Mouse (Mus musculus) c-Kit-positive CD71-positive TER-119-positive erythroid progenitor cells, embryonic 14.5 days (primary cell): ENCODE results near the gene Ranbp9.
A peak's percentile ranks its signal among the peaks of the same experiment; 100 is the strongest.

Experiments
- DNase-seq: peaks from one replicate; pipeline ENCODE4 v3.0.0-alpha.2; 2013; ENCODE audit warnings: low spot score

Gene Ranbp9

DNA sequence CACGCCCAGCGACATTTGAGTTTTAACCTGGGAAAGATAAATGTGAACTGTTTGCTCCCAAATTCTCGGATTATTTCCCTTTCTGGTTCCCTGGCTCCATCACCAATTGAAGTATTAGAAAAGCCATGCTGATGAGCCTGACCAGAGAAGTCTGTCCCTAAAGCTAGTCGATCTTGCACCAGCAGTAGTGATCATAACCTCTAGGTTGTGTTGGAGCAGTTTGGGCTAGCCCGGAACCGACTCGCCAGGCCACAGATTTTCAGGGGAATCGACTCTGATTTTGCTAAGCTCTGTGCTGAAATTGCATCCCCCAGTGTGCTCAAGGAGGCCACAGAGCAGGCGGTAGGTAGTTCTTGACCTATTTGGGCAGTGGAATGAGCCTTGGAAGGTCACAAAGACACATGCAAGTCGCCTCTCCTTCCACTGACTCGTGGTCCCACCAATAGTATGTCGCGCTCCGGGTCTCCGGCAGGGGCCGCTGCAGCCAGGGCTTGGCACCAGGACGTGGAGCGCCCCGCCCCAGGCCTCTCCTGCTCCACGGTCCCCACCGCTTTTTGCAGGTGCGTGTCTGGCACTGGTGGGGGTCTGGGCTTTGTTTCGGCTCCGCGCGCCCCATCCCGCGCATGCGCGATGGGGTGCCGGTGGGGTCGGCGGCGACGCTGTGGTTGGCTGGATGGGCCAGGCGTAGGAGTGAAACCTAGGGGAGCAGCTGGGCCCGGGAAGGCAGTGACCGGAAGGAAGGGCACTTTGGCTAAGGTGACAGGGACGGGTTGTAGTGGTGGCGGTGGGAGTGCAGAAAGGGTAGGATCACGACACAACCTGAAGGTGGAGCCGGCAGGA is 115.9 kb downstream of the Ranbp9 start, which contains the start of gene Sirt5:
Gene Sirt5 (plus strand): TSS at position 512 of the 840 bp plus-strand sequence.
- peak; percentile 62 for DNase-seq

DNA sequence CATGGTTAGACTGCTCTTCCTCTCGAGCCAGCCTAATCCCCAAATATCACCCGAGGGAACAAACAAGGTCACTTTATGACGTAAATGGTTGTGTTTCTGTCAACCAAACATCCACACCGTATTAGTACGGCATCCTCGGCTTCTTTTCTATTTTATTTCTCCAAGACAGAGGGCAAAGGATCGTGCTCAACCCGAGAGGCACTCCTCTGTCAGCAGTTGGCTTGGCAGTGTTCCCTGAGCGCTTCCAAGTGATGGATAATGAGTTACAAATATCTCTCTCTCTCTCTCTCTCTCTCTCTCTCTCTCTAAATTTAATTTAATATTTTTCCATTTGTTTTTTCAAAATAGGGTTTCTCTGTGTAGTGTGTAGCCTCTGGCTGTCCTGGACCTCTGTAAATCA is 118.7 kb downstream of the Ranbp9 start:
- no peak for DNase-seq

DNA sequence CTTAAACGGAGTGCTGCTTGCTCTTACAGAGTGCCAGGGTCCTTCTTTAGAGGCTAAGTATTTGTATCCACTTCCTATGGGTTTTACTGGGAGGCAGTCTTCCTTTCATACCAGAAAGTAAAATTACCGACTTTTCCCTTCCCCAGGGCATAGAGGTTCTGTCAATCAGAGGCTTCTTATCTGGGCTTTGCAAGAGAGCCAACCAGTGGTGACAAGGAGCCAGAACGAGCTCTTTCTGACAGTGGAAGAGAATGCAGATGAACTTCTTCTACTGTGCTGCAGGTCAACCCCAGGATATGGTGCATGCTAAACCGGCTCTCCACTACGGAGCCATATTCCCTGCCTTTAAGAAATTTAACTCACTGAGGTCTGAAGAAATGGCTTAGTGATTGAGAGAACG is 120.5 kb downstream of the Ranbp9 start:
- DNase-seq: no peak

DNA sequence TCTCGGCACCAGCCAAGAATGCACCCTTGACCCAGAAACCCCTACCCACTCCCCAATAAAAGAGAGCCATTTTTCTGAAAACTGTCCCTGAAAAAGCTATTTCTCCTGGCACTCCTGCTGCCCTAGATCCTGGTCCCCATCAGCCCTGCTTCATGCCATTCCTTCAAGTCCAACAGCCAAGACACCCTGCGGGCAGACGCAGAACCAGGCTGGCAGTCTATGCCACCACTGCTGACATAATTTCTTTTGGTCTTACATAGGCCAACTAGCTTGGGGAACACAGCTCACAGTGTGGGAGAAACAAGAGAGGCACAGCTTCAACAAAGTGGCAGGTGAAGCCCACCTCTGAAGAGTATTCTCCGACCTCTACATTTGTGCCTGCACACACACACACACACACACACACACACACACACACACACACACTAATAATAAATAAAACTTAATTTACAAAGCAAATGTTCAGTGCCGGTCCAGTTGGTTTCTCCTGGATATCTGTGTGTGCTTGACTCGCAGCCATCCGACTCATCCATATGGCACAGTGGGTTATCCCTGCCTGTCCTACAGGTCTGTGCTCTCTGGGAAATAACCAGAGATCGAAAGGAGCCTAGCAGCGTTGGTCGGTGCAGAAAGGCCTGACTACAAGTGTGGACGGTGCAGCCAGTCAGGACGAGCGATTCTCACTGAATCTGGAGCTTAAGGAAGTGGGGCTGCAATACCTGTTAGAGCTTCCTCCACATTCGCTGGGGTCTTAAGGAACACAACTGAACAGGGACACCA is 124.5 kb downstream of the Ranbp9 start:
- DNase-seq: no peak

DNA sequence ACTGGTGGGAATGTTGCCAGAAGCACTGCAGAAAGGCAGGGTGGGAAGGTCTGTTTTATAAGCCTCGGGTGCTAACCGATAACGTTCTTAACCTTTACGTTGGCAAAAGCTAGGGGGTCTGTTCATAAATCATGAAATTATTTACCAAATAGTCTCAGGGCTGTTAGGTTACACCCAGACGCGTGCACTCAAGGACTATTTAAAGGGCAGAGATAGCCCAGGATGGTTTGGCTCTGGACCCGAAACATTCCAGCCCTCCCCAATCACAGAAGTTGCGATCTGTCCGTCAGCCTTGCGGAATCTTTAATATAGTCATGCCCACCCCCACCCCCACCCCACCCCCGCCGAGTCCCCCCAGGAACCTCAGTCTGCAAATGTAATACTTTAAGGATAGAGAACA is 126.7 kb downstream of the Ranbp9 start:
- DNase-seq: no peak

DNA sequence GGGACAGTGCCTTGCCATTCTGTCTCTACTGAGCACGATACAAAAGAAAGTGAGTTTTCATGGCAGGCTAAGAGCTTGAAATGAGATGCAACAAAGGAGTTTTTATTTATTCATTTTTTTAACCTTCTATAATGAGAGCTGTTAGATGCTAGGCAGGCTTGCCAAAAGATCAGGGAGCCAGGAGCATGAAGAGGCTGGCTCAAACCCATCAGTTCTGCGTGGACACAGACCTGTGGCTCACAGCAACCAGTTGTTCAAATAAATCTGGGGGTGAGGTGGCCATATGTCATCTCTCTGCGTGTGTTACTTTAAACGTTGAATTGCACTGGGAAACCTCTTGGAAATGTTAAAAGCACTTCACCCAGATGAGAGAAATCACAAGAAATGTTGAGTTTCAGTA is 127.7 kb downstream of the Ranbp9 start:
- no peak for DNase-seq
